Mouse (Mus musculus): ENCODE measurements at regions not wholly inside any gene's neighbourhood (a gene's known extent, or its start where the extent isn't known, plus 50 kb on each side); places are given as distances from the start of the nearest gene placed in this dataset.

DNA sequence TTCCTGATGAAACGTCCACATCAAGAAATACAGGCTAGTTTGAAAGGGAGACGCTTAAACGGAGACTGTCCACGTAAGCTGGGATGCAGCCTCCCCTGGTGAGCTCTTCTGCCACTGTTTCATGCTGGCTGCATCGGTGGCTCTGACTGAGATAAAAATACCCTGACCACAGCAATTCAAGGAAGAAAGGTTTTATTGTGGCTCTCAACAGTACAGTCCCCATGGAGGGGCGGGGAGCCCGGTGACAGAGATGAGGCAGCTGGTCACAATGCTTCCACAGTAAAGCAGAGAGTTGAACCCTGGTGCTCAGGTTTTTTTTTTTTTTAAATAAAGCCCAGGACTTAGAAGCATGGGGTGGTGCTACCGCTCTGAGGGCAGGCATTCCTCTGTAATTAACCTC is 622.7 kb upstream of the Fam19a5 start:
- no peak for TF ChIP-seq POLR2A (IDR thresholded peaks at IDR 0.05; ENCODE audit: insufficient read depth, low read depth, low read length)
- TF ChIP-seq CTCF (IDR thresholded peaks at IDR 0.05; ENCODE audit: insufficient read depth, low read depth, low read length) = no peak
